Mouse (Mus musculus) testis, adult 2 months (tissue): ENCODE data around the gene Tcam1.

Experiments used
- CTCF ChIP-seq: fragments of 200-500 bp; IDR thresholded peaks from 2 replicates; pipeline ENCODE4 v1.5.1; 2012; ENCODE audit warnings: low read depth, mild to moderate bottlenecking, inconsistent platforms, low read length, moderate library complexity; ENCODE audit not compliant: control insufficient read depth, insufficient read depth, insufficient replicate concordance
- POLR2A ChIP-seq: fragments of 200-500 bp; IDR thresholded peaks from 2 replicates; pipeline ENCODE4 v1.6.1; 2012; ENCODE audit warnings: low read depth, mild to moderate bottlenecking, inconsistent platforms, low read length, moderate library complexity; ENCODE audit not compliant: control insufficient read depth

DNA sequence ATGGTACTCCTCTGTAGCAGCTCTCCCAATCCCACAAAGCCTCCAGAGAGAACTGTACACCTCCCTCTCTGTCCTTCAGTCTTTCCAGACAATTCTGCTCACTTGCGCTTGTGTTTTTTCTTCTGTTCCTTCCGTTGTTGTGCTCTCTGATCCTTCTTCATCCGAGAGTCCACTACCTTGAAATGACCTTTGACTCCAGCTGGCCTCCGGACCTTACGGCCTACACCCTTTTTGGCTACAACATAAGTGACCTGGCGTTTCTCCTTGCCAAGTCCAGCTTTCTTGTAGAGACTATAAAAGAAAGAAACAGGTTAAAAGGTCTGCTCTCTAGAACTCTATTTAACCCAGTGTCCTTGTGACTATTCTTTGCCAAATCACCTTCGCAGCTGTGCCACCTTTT lies 27.1 kb upstream of the Tcam1 start:
- TF ChIP-seq CTCF (no peak), POLR2A (no peak)
